Mouse (Mus musculus) cortical plate, adult 2 months (tissue): ENCODE data around the gene Fam185a.

Experiments
- CTCF ChIP-seq: fragments of 200-500 bp; IDR thresholded peaks from 2 replicates; pipeline ENCODE4 v1.5.1; 2011; ENCODE audit warnings: mild to moderate bottlenecking, control low read depth, low read length; ENCODE audit not compliant: insufficient read depth; ENCODE audit errors: extremely low read depth
- POLR2A ChIP-seq: fragments of 200-500 bp; IDR thresholded peaks from 2 replicates; pipeline ENCODE4 v1.6.1; 2011; ENCODE audit warnings: mild to moderate bottlenecking, low read length, control low read depth; ENCODE audit not compliant: insufficient read depth; ENCODE audit errors: extremely low read depth

DNA sequence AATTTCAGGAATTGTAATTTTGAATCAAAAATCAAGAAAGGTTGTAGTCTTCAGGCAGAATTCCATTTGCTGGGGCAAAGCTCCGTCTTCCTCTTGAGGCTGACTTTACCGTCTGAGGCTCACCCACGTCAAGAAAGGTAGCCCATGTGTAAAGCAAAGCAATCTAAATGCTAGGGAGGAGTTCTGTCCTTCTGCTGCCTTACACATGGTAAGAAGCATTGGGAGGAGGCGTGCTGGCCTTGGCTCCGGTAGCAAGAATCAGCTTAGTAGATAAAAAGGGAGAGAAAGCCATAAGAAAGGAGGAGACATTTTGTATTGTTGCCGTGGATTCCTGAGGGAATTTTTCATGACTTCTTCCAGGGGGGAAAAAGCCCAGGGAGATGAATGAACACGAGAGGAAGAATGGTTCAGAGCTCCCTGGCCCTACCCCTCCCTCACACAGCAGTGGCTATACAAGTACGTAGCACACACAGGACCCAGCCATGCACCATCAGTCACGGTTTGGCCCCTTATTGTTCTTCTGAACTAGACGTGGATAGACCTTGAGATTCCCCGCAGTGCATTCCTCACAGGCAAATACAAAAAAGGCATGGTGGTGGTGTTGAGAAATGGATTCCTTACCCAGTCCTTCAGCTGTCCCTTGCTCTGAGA lies 102.2 kb downstream of the Fam185a start:
- TF ChIP-seq POLR2A = no peak
- no peak for TF ChIP-seq CTCF
